Mouse (Mus musculus): ENCODE measurements around the gene Gm13693.
"Not testable (repeated sequence)": the region's sequence is repeated elsewhere in the genome, so short reads cannot be mapped to it uniquely, and the experiment has no call there.

- TF ChIP-seq CTCF (IDR thresholded peaks at IDR 0.05; ENCODE audit: low read depth, low read length); POLR2A (IDR thresholded peaks at IDR 0.05; ENCODE audit: insufficient read depth, low read length): not testable (repeated sequence)
Observed at GRCm38 (mm10) chr2:83961203-83961602, at the start of gene Gm13693.
